Mouse (Mus musculus) lung, postnatal 10 days (tissue): ENCODE measurements at regions not wholly inside any gene's neighbourhood (a gene's known extent, or its start where the extent isn't known, plus 50 kb on each side); places are given as distances from the start of the nearest gene placed in this dataset.

Experiments used
- DNase-seq: peaks from one replicate; pipeline ENCODE4 v3.0.0; 2021

DNA sequence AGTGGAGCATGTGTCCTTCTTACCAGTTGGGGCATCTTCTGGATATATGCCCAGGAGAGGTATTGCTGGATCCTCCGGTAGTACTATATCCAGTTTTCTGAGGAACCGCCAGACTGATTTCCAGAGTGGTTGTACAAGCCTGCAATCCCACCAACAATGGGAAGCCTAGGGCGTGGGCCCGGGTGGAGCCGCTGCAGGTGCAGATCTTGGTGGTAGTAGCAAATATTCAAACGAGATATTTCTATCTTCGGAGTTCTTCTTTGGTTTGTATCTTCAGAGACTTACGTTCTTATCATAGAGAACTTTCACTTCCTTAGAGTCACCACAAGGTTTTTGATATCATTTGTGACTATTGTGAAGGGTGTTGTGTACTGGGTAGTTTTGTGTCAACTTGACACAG lies 60.2 kb upstream of the Btbd35f28 start:
- peak; percentile 12 for DNase-seq
